In the genomic region with DNA sequence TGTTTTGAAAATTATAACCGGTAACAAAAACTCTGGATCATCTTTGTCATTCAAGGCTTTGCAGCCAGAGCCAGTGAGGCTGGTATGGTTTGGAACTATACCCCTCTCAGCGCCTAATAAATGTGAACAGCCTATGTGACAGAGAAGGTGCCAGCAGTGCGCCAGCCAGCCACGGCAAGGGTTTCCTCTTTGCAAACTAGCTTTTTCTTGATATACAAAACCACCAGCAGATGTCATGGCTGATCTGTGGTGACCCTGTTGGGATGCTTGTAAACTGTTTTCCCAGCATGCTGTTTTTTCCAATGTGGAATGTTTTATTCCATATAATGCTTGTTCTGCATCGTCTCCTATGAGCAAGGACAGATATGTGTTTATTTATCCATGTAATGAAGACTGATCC, we compare ENCODE assay signal across 12 mouse cellular contexts. TPM values are rescaled to one million over a fixed set of nuclear protein-coding genes. Genes with fewer than 3 reads are reported as not detected.
DNase-seq lines count a peak whose midpoint lies in the region; ATAC-seq and TF ChIP-seq lines count a peak whose summit lies in the region.
"Had no signal": no experiment of that assay in that cellular context is flagged by ENCODE, and none has a peak within 500 bp of the region (broad histone marks: within the 10 kb centered on the region; RNA-seq: fewer than 3 reads in every experiment).

No protein-coding gene starts in this region.

- no peak overlapping the region for H3K4me2 ChIP-seq in forebrain, embryonic 15.5 days (replicated peaks)
- no peak overlapping the region for H3K4me2 ChIP-seq in forebrain, embryonic 11.5 days (ENCODE audit: low read depth, low read length, severe bottlenecking)
- H3K4me2 ChIP-seq in lung, embryonic 14.5 days = no peak overlapping the region
- H3K4me2 ChIP-seq in neural tube, embryonic 15.5 days = peak overlapping the region; percentile 36
- H3K4me2 ChIP-seq: embryonic facial prominence, embryonic 13.5 days; heart, embryonic 11.5 days had no signal

- no peak for DNase-seq in forebrain, embryonic 11.5 days (ENCODE audit: low spot score)
- peak; percentile 45 for DNase-seq in lung, embryonic 14.5 days
- no peak for DNase-seq in lung, postnatal 36 days
- peak; percentile 18 to 54 for DNase-seq in cerebellum, postnatal 25 days
- DNase-seq in gastrocnemius, postnatal 36 days = no peak
- DNase-seq in urinary bladder, adult 18-20 months (ENCODE audit: low spot score in 2 of 2) = no peak
- DNase-seq: adrenal gland, adult 2 months; right cerebral cortex, postnatal 25 days had no signal

- peak; percentile 40 for TF ChIP-seq CTCF in lung, embryonic 14.5 days (IDR thresholded peaks at IDR 0.05; ENCODE audit: low read depth)

- no peaks in the 10 kb centered on the region for H3K4me1 ChIP-seq in forebrain, embryonic 15.5 days
- no peaks in the 10 kb centered on the region for H3K4me1 ChIP-seq in forebrain, embryonic 11.5 days (replicated peaks; ENCODE audit: control insufficient read depth, insufficient read depth, low read length)
- H3K4me1 ChIP-seq in lung, embryonic 14.5 days (ENCODE audit: insufficient read depth) = no peaks in the 10 kb centered on the region
- no peaks in the 10 kb centered on the region for H3K4me1 ChIP-seq in neural tube, embryonic 15.5 days
- H3K4me1 ChIP-seq: embryonic facial prominence, embryonic 13.5 days had no signal

- peaks cover 4% of the 10 kb centered on the region; the same call in 1 of the 2 replicates for H3K27me3 ChIP-seq in forebrain, embryonic 15.5 days
- H3K27me3 ChIP-seq in forebrain, embryonic 11.5 days (ENCODE audit: control insufficient read depth, insufficient read depth, low read length) = no peaks in the 10 kb centered on the region
- no peaks in the 10 kb centered on the region; the same call in 1 of the 2 replicates for H3K27me3 ChIP-seq in lung, embryonic 14.5 days (ENCODE audit: insufficient read depth, low read length)
- no peaks in the 10 kb centered on the region for H3K27me3 ChIP-seq in neural tube, embryonic 15.5 days (replicated peaks)
- H3K27me3 ChIP-seq: embryonic facial prominence, embryonic 13.5 days had no signal

- no peaks in the 10 kb centered on the region for H3K9me3 ChIP-seq in forebrain, embryonic 15.5 days
- no peaks in the 10 kb centered on the region; the same call in 1 of the 2 replicates for H3K9me3 ChIP-seq in forebrain, embryonic 11.5 days (ENCODE audit: control insufficient read depth, low read length)
- H3K9me3 ChIP-seq in lung, embryonic 14.5 days (ENCODE audit: low read depth, low read length) = 0 out of 2 replicates have a peak, but pooled peaks cover 4% of the 10 kb centered on the region
- no peaks in the 10 kb centered on the region for H3K9me3 ChIP-seq in neural tube, embryonic 15.5 days (replicated peaks)

- intact Hi-C loops in gastrocnemius, postnatal 36 days (cut with DNase I) = no loop called here

- 61% methylated on average over 5 of the region's 5 CpGs for WGBS in forebrain, embryonic 15.5 days
- WGBS in forebrain, embryonic 11.5 days = 85% methylated on average over 5 of the region's 5 CpGs
- 59% methylated on average over 5 of the region's 5 CpGs for WGBS in lung, embryonic 14.5 days
- WGBS in neural tube, embryonic 15.5 days = 64% methylated on average over 5 of the region's 5 CpGs

- H3K36me3 ChIP-seq in forebrain, embryonic 15.5 days = no peaks in the 10 kb centered on the region
- H3K36me3 ChIP-seq in forebrain, embryonic 11.5 days (ENCODE audit: control insufficient read depth, insufficient read depth, low read length) = no peaks in the 10 kb centered on the region
- H3K36me3 ChIP-seq in lung, embryonic 14.5 days (ENCODE audit: insufficient read depth) = no peaks in the 10 kb centered on the region
- no peaks in the 10 kb centered on the region for H3K36me3 ChIP-seq in neural tube, embryonic 15.5 days
- H3K36me3 ChIP-seq: embryonic facial prominence, embryonic 13.5 days had no signal

- no peak overlapping the region for H3K27ac ChIP-seq in forebrain, embryonic 15.5 days (replicated peaks)
- no peak overlapping the region for H3K27ac ChIP-seq in forebrain, embryonic 11.5 days (ENCODE audit: low read depth, low read length)
- H3K27ac ChIP-seq in lung, embryonic 14.5 days (ENCODE audit: low read depth) = no peak overlapping the region
- peak overlapping the region; percentile 54 for H3K27ac ChIP-seq in neural tube, embryonic 15.5 days (replicated peaks)
- H3K27ac ChIP-seq: embryonic facial prominence, embryonic 13.5 days had no signal

- no peak overlapping the region for H3K9ac ChIP-seq in forebrain, embryonic 15.5 days (replicated peaks)
- H3K9ac ChIP-seq in forebrain, embryonic 11.5 days (ENCODE audit: low read length) = no peak overlapping the region
- no peak overlapping the region for H3K9ac ChIP-seq in lung, embryonic 14.5 days
- H3K9ac ChIP-seq in neural tube, embryonic 15.5 days (replicated peaks) = no peak overlapping the region
- H3K9ac ChIP-seq: embryonic facial prominence, embryonic 13.5 days had no signal

- ATAC-seq in forebrain, embryonic 15.5 days (replicated peaks) = peak; percentile 68
- no peak for ATAC-seq in forebrain, embryonic 11.5 days (replicated peaks; ENCODE audit: low FRiP score)
- ATAC-seq in lung, embryonic 14.5 days (ENCODE audit: insufficient read depth) = no peak
- peak; percentile 80 for ATAC-seq in neural tube, embryonic 15.5 days (ENCODE audit: low FRiP score)

- no peak overlapping the region for H3K4me3 ChIP-seq in forebrain, embryonic 15.5 days
- H3K4me3 ChIP-seq in forebrain, embryonic 11.5 days (ENCODE audit: low read depth, low read length) = no peak overlapping the region
- no peak overlapping the region for H3K4me3 ChIP-seq in lung, embryonic 14.5 days (ENCODE audit: low read depth, low read length)
- H3K4me3 ChIP-seq in neural tube, embryonic 15.5 days (replicated peaks) = no peak overlapping the region
- H3K4me3 ChIP-seq: embryonic facial prominence, embryonic 13.5 days had no signal

RNA-seq across cellular contexts. Expression of a gene that starts 30.0 kb away (rescaled TPM):
- 30.7 and 35.3 TPM in 2 replicates for polyA plus RNA-seq in forebrain, embryonic 15.5 days (2015; fragmentation: Nextera tagmentation; extraction: Ambion mirVana)
- 33.8 and 38.5 TPM in 2 replicates for polyA plus RNA-seq in forebrain, embryonic 11.5 days (2014; fragmentation: Nextera tagmentation; extraction: Ambion mirVana)
- polyA plus RNA-seq in lung, embryonic 14.5 days (2014; fragmentation: Nextera tagmentation; extraction: Ambion mirVana) = 32.4 and 34.6 TPM in 2 replicates
- polyA plus RNA-seq in neural tube, embryonic 15.5 days (2015; fragmentation: Nextera tagmentation; extraction: Ambion mirVana) = 30.7 and 33.8 TPM in 2 replicates
- total RNA-seq in gastrocnemius, postnatal 36 days (2021) = 1 to 10 TPM; 8.3 to 8.6 TPM

Comparison
In these comparisons a context has a peak if more than half of its experiments do, and no peak if none do; other contexts are left out.
1. ATAC-seq: peak in forebrain, embryonic 15.5 days (single experiment) and neural tube, embryonic 15.5 days (single experiment); none in forebrain, embryonic 11.5 days (single experiment) and lung, embryonic 14.5 days (single experiment).
2. DNase-seq: peak in lung, embryonic 14.5 days (single experiment) and cerebellum, postnatal 25 days (2 of 2); none in forebrain, embryonic 11.5 days (single experiment), lung, postnatal 36 days (single experiment), gastrocnemius, postnatal 36 days (0 of 2) and urinary bladder, adult 18-20 months (0 of 2).